In the genomic region with DNA sequence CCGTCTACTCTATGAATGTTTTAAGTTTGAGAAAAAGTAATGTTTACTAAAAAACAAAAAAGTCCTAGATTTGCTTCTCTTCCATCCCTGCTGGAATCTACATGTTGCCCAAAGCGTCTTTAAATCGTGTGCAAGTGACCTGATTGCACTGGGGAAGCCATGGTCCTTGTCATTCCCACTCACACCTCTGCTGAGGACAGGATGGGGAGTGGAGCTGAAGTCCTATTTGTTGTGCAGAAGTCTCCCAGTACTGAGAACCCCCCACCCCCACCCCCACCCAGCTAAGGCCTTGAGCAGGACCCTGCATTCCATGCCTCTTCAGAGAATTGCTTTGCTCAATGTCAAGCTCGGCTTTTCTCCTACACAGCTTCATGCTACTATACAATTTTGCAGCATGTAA, we compare ENCODE assay signal across 10 mouse cellular contexts. TPM values are rescaled to one million over a fixed set of nuclear protein-coding genes. Genes with fewer than 3 reads are reported as not detected.
DNase-seq lines count a peak whose midpoint lies in the region; ATAC-seq and TF ChIP-seq lines count a peak whose summit lies in the region.
"Had no signal": no experiment of that assay in that cellular context is flagged by ENCODE, and none has a peak within 500 bp of the region (broad histone marks: within the 10 kb centered on the region; RNA-seq: fewer than 3 reads in every experiment).

No protein-coding gene starts in this region.

- H3K27me3 ChIP-seq in heart, embryonic 14.5 days (ENCODE audit: control insufficient read depth, insufficient read depth, low read length) = no peaks in the 10 kb centered on the region
- H3K27me3 ChIP-seq in lung, embryonic 16.5 days (ENCODE audit: control insufficient read depth, insufficient read depth, low read depth, low read length) = no peaks in the 10 kb centered on the region
- no peaks in the 10 kb centered on the region for H3K27me3 ChIP-seq in intestine, postnatal 0 days (replicated peaks; ENCODE audit: control insufficient read depth, insufficient read depth, low read length)
- no peaks in the 10 kb centered on the region for H3K27me3 ChIP-seq in stomach, embryonic 14.5 days (ENCODE audit: control insufficient read depth, insufficient read depth, low read length)

- H3K27ac ChIP-seq in heart, embryonic 14.5 days (replicated peaks in 1 of 2; ENCODE audit: control insufficient read depth in 1 of 2, insufficient read depth in 1 of 2, low read depth in 2 of 2, low read length in 2 of 2) = peak overlapping the region; percentile 97 to 99
- H3K27ac ChIP-seq in lung, embryonic 16.5 days (ENCODE audit: low read length) = peak overlapping the region; percentile 94; the same call in 1 of the 2 replicates
- H3K27ac ChIP-seq in intestine, postnatal 0 days (ENCODE audit: low read depth, low read length) = no peak overlapping the region
- no peak overlapping the region for H3K27ac ChIP-seq in stomach, embryonic 14.5 days (ENCODE audit: low read length)

- no peaks in the 10 kb centered on the region for H3K9me3 ChIP-seq in heart, embryonic 14.5 days (ENCODE audit: control insufficient read depth, low read length)
- no peaks in the 10 kb centered on the region for H3K9me3 ChIP-seq in lung, embryonic 16.5 days (ENCODE audit: control insufficient read depth, low read length)
- no peaks in the 10 kb centered on the region for H3K9me3 ChIP-seq in intestine, postnatal 0 days (ENCODE audit: control insufficient read depth)
- no peaks in the 10 kb centered on the region for H3K9me3 ChIP-seq in stomach, embryonic 14.5 days (ENCODE audit: control insufficient read depth, low read depth, low read length)

- WGBS in heart, embryonic 14.5 days = 24% methylated on average over 4 of the region's 4 CpGs
- WGBS in lung, embryonic 16.5 days = 45% methylated on average over 4 of the region's 4 CpGs
- 86% methylated on average over 4 of the region's 4 CpGs for WGBS in intestine, postnatal 0 days
- WGBS in stomach, embryonic 14.5 days = 73% methylated on average over 4 of the region's 4 CpGs

- H3K9ac ChIP-seq in heart, embryonic 14.5 days (ENCODE audit: low read length) = peak overlapping the region; percentile 94
- H3K9ac ChIP-seq in lung, embryonic 16.5 days (ENCODE audit: low read length) = peak overlapping the region; percentile 82
- no peak overlapping the region for H3K9ac ChIP-seq in intestine, postnatal 0 days (ENCODE audit: low read depth, low read length)
- H3K9ac ChIP-seq in stomach, embryonic 14.5 days (replicated peaks; ENCODE audit: low read depth, low read length) = no peak overlapping the region

- DNase-seq in heart, adult 9 months (ENCODE audit: low spot score in 2 of 2) = no peak
- DNase-seq in lung, adult 18-20 months = no peak
- no peak for DNase-seq in ovary, adult 18-20 months (ENCODE audit: low spot score)
- no peak for DNase-seq in yolk sac, embryonic 10.5 days (ENCODE audit: low spot score)
- DNase-seq: thymus, postnatal 14 days had no signal

- TF ChIP-seq CTCF in intestine, postnatal 0 days (IDR thresholded peaks at IDR 0.05; ENCODE audit: low read depth) = no peak

- peak overlapping the region; percentile 82 for H3K4me2 ChIP-seq in heart, embryonic 14.5 days (ENCODE audit: low read length)
- peak overlapping the region; percentile 86 for H3K4me2 ChIP-seq in lung, embryonic 16.5 days (ENCODE audit: low read depth, low read length)
- H3K4me2 ChIP-seq in intestine, postnatal 0 days (replicated peaks; ENCODE audit: low read depth) = peak overlapping the region; percentile 90; the same call in 1 of the 2 replicates
- peak overlapping the region; percentile 72; the same call in 1 of the 2 replicates for H3K4me2 ChIP-seq in stomach, embryonic 14.5 days (replicated peaks; ENCODE audit: low read depth, low read length)

- H3K4me3 ChIP-seq in heart, embryonic 14.5 days (ENCODE audit: control insufficient read depth in 1 of 2, insufficient read depth in 1 of 2, low read depth in 1 of 2, low read length in 2 of 2) = peak overlapping the region; percentile 77 to 90
- H3K4me3 ChIP-seq in lung, embryonic 16.5 days (ENCODE audit: low read length) = peak overlapping the region; percentile 68
- H3K4me3 ChIP-seq in intestine, postnatal 0 days (ENCODE audit: low read depth, low read length) = no peak overlapping the region
- no peak overlapping the region for H3K4me3 ChIP-seq in stomach, embryonic 14.5 days (ENCODE audit: low read depth, low read length)

- peaks cover 24 to 71% of the 10 kb centered on the region in 2 experiments for H3K4me1 ChIP-seq in heart, embryonic 14.5 days (ENCODE audit: control insufficient read depth in 2 of 2, insufficient read depth in 2 of 2, low read length in 2 of 2)
- peaks cover 35% of the 10 kb centered on the region for H3K4me1 ChIP-seq in lung, embryonic 16.5 days (replicated peaks; ENCODE audit: control insufficient read depth, insufficient read depth, low read length)
- H3K4me1 ChIP-seq in intestine, postnatal 0 days (replicated peaks; ENCODE audit: control insufficient read depth, insufficient read depth, low read length) = no peaks in the 10 kb centered on the region
- peaks cover 18% of the 10 kb centered on the region for H3K4me1 ChIP-seq in stomach, embryonic 14.5 days (ENCODE audit: control insufficient read depth, insufficient read depth, low read length)

- H3K36me3 ChIP-seq in heart, embryonic 14.5 days (ENCODE audit: control insufficient read depth, insufficient read depth, low read length) = peaks cover 38% of the 10 kb centered on the region
- H3K36me3 ChIP-seq in lung, embryonic 16.5 days (ENCODE audit: control insufficient read depth, insufficient read depth, low read length) = no peaks in the 10 kb centered on the region
- H3K36me3 ChIP-seq in intestine, postnatal 0 days (ENCODE audit: control insufficient read depth, insufficient read depth) = no peaks in the 10 kb centered on the region
- no peaks in the 10 kb centered on the region; the same call in 1 of the 2 replicates for H3K36me3 ChIP-seq in stomach, embryonic 14.5 days (ENCODE audit: control insufficient read depth, insufficient read depth, low read length)

- peak; percentile 41; the same call in 1 of the 2 replicates for ATAC-seq in heart, embryonic 14.5 days (ENCODE audit: insufficient number of reproducible peaks, insufficient read depth, low FRiP score, low read depth)
- ATAC-seq in lung, embryonic 16.5 days (ENCODE audit: low read depth) = no peak
- ATAC-seq in intestine, postnatal 0 days = no peak
- ATAC-seq in stomach, embryonic 14.5 days (ENCODE audit: insufficient number of reproducible peaks, insufficient read depth, low FRiP score, low read depth) = no peak
- ATAC-seq: activated CD4-positive, CD25-positive, alpha-beta regulatory T cell, adult 4 months had no signal

RNA-seq across cellular contexts. Expression of a gene that starts 1.2 kb away (rescaled TPM):
- polyA plus RNA-seq in heart, embryonic 14.5 days (2014; fragmentation: Nextera tagmentation; extraction: Ambion mirVana) = 189 and 213 TPM in 2 replicates
- polyA plus RNA-seq in lung, embryonic 16.5 days (2015; fragmentation: Nextera tagmentation; extraction: Ambion mirVana) = 19.6 and 25.1 TPM in 2 replicates
- polyA plus RNA-seq in intestine, postnatal 0 days (2015; fragmentation: Nextera tagmentation; extraction: Ambion mirVana) = 2.2 and 2.3 TPM in 2 replicates
- polyA plus RNA-seq in stomach, embryonic 14.5 days (2014; fragmentation: Nextera tagmentation; extraction: Ambion mirVana) = 11.2 and 14.6 TPM in 2 replicates

Comparison
In these comparisons a context has a peak if more than half of its experiments do, and no peak if none do; other contexts are left out.
1. H3K27ac ChIP-seq: peak in heart, embryonic 14.5 days (2 of 2) and lung, embryonic 16.5 days (single experiment); none in intestine, postnatal 0 days (single experiment) and stomach, embryonic 14.5 days (single experiment).
2. H3K4me3 ChIP-seq: peak in heart, embryonic 14.5 days (2 of 2) and lung, embryonic 16.5 days (single experiment); none in intestine, postnatal 0 days (single experiment) and stomach, embryonic 14.5 days (single experiment).
3. H3K9ac ChIP-seq: peak in heart, embryonic 14.5 days (single experiment) and lung, embryonic 16.5 days (single experiment); none in intestine, postnatal 0 days (single experiment) and stomach, embryonic 14.5 days (single experiment).
4. Peak in every context shown above with its lines, with median percentiles within 50 percentile points of each other: H3K4me2 ChIP-seq.